Mouse (Mus musculus): Measurements from ENCODE around the gene Rprd2. TPM values are rescaled to one million over a fixed set of nuclear protein-coding genes. Genes with fewer than 3 reads are reported as not detected.
A peak's percentile ranks its signal among the peaks of the same experiment; 100 is the strongest.

Rprd2 gene
- polyA plus RNA-seq, 1 experiment, result 7.7 TPM

- Histone ChIP-seq H3K4me3 (ENCODE audit: insufficient read depth, poor library complexity, severe bottlenecking) (no peak overlapping the region), H3K36me3 (ENCODE audit: control insufficient read depth, insufficient read depth) (peaks cover 40% of the 10 kb centered on the region), H3K79me3 (ENCODE audit: low read depth) (peaks cover 1% of the 10 kb centered on the region), H3ac (ENCODE audit: control insufficient read depth, insufficient read length, low read depth) (no peak overlapping the region), H3K27me3 (ENCODE audit: control insufficient read depth, insufficient read depth, insufficient read length) (no peaks in the 10 kb centered on the region), H3K79me2 (ENCODE audit: control insufficient read depth, insufficient read depth) (peaks cover 35% of the 10 kb centered on the region)
- TF ChIP-seq MAX (IDR thresholded peaks at IDR 0.05) (peak; percentile 49), CEBPB (IDR thresholded peaks at IDR 0.05; ENCODE audit: low read depth) (no peak), FOSL1 (IDR thresholded peaks at IDR 0.05; ENCODE audit: insufficient read depth, low read length, poor library complexity, severe bottlenecking) (peak; percentile 20)
Observed at GRCm38 (mm10) chr3:95734092-95734702, 84.5 kb downstream of the Rprd2 start.

DNA sequence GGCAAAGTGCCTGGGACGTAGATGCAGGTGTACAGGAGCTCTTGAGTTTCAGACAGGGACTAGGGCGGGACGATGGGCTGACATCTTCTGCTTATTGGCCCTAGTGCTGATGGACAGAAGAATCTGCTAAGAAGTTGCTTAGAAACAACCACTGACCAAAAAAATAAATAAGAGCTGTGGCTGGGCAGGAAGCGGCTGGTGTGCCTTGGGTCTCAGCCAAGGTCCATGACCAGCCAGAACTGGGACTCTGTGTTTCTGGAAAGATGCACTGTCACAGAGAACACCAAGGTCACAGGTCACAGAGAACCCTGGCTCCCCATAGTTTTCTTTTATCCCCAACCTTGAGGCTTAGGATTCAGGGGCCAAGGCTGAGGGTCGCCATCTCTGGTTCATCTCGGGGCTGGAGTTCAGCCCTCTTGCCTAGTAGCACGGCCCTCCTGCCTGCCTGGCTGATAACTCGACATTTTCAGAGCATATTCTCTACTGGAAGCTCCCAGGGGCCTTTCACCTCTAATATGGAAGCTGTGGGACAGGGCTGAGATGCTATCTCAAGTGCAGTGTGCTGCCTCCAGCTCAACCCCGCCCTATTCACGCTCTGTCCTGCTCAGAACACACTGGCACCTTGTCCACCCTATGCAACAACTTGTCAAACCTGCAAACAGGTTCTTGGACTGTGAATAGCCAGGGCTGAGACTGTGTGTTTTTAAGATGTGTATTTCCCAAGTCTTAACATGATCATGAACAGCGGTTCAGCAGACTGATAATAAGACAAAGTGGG, 85.7 kb downstream of the Rprd2 start:
- no peaks in the 10 kb centered on the region for H3K27me3 ChIP-seq (ENCODE audit: control insufficient read depth, insufficient read depth, insufficient read length)
- H3K36me3 ChIP-seq (ENCODE audit: control insufficient read depth, insufficient read depth), result peaks cover 29% of the 10 kb centered on the region
- H3K79me2 ChIP-seq (ENCODE audit: control insufficient read depth, insufficient read depth), result peaks cover 22% of the 10 kb centered on the region
- no peak overlapping the region for H3K4me3 ChIP-seq (ENCODE audit: insufficient read depth, poor library complexity, severe bottlenecking)
- H3ac ChIP-seq (ENCODE audit: control insufficient read depth, insufficient read length, low read depth), result no peak overlapping the region
- TF ChIP-seq MYOG (IDR thresholded peaks at IDR 0.05; ENCODE audit: control insufficient read depth, extremely low read depth, insufficient read length) (no peak), FOSL1 (IDR thresholded peaks at IDR 0.05; ENCODE audit: insufficient read depth, low read length, poor library complexity, severe bottlenecking) (no peak), MAX (IDR thresholded peaks at IDR 0.05) (no peak), MYOD1 (IDR thresholded peaks at IDR 0.05; ENCODE audit: control insufficient read depth, insufficient read length, low read depth) (no peak), USF1 (IDR thresholded peaks at IDR 0.05; ENCODE audit: low read depth) (no peak), CEBPB (IDR thresholded peaks at IDR 0.05; ENCODE audit: low read depth) (no peak), CTCF (IDR thresholded peaks at IDR 0.05; ENCODE audit: control insufficient read depth, insufficient read depth, insufficient read length) (no peak)
- no peaks in the 10 kb centered on the region for H3K79me3 ChIP-seq (ENCODE audit: low read depth)

DNA sequence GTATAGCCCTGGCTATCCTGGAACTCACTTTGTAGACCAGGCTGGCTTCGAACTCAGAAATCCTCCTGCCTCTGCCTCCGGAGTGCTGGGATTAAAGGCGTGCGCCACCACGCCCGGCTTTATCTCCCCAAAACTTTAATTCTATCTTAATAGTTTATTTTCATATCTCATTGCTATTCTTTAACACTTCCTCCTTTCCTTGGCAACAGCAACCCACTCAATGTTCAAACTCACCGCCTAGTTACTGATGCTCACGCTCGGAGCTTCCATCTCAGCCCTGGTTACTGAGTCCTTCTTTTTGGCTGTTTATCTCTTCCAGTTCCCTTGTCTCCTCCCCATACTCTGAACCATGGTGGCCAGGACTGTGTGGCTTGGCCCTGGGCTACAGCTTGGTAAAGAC, 86.4 kb downstream of the Rprd2 start:
- TF ChIP-seq CEBPB (IDR thresholded peaks at IDR 0.05; ENCODE audit: low read depth), result no peak
- TF ChIP-seq MAX (IDR thresholded peaks at IDR 0.05), result no peak
- no peak for TF ChIP-seq CTCF (IDR thresholded peaks at IDR 0.05; ENCODE audit: control insufficient read depth, insufficient read depth, insufficient read length)
- no peak for TF ChIP-seq MYOD1 (IDR thresholded peaks at IDR 0.05; ENCODE audit: control insufficient read depth, insufficient read length, low read depth)
- no peak for TF ChIP-seq USF1 (IDR thresholded peaks at IDR 0.05; ENCODE audit: low read depth)
- TF ChIP-seq MYOG (IDR thresholded peaks at IDR 0.05; ENCODE audit: control insufficient read depth, extremely low read depth, insufficient read length), result no peak
- no peak for TF ChIP-seq FOSL1 (IDR thresholded peaks at IDR 0.05; ENCODE audit: insufficient read depth, low read length, poor library complexity, severe bottlenecking)
- H3K27me3 ChIP-seq (ENCODE audit: control insufficient read depth, insufficient read depth, insufficient read length), result no peaks in the 10 kb centered on the region
- no peak overlapping the region for H3K4me3 ChIP-seq (ENCODE audit: insufficient read depth, poor library complexity, severe bottlenecking)

DNA sequence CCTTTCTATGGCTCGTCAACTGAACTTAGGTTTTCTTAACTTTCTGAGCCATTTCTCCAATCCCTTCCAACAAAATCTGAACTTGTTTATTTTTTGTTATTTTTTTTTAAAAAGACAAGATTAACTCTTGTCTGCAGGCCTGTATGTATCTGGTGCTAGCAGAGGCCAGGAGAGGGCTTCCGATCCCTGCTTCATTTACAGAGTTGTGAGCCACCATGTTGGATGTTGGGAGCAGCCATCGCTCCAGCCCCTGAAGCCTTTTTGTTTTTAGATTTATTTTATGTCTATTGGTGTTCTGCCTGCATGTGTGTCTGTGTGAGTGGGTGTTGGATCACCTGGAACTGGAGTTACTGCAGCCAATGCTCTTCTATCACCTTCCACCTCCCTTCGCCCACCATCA, 86.9 kb downstream of the Rprd2 start:
- H3K79me3 ChIP-seq (ENCODE audit: low read depth), result no peaks in the 10 kb centered on the region
- H3K27me3 ChIP-seq (ENCODE audit: control insufficient read depth, insufficient read depth, insufficient read length), result no peaks in the 10 kb centered on the region
- peaks cover 14% of the 10 kb centered on the region for H3K79me2 ChIP-seq (ENCODE audit: control insufficient read depth, insufficient read depth)
- H3K36me3 ChIP-seq (ENCODE audit: control insufficient read depth, insufficient read depth), result peaks cover 23% of the 10 kb centered on the region
- H3ac ChIP-seq (ENCODE audit: control insufficient read depth, insufficient read length, low read depth), result no peak overlapping the region
- TF ChIP-seq CTCF (IDR thresholded peaks at IDR 0.05; ENCODE audit: control insufficient read depth, insufficient read depth, insufficient read length), result no peak
- TF ChIP-seq FOSL1 (IDR thresholded peaks at IDR 0.05; ENCODE audit: insufficient read depth, low read length, poor library complexity, severe bottlenecking), result no peak
- no peak for TF ChIP-seq MYOD1 (IDR thresholded peaks at IDR 0.05; ENCODE audit: control insufficient read depth, insufficient read length, low read depth)
- TF ChIP-seq MYOG (IDR thresholded peaks at IDR 0.05; ENCODE audit: control insufficient read depth, extremely low read depth, insufficient read length), result no peak
- no peak for TF ChIP-seq USF1 (IDR thresholded peaks at IDR 0.05; ENCODE audit: low read depth)
- no peak for TF ChIP-seq CEBPB (IDR thresholded peaks at IDR 0.05; ENCODE audit: low read depth)
- no peak for TF ChIP-seq MAX (IDR thresholded peaks at IDR 0.05)
- no peak overlapping the region for H3K4me3 ChIP-seq (ENCODE audit: insufficient read depth, poor library complexity, severe bottlenecking)

More for the DNA sequence above, 86.4 kb downstream of the Rprd2 start:
- no peak overlapping the region for H3ac ChIP-seq (ENCODE audit: control insufficient read depth, insufficient read length, low read depth)
- peaks cover 16% of the 10 kb centered on the region for H3K79me2 ChIP-seq (ENCODE audit: control insufficient read depth, insufficient read depth)
- H3K79me3 ChIP-seq (ENCODE audit: low read depth), result no peaks in the 10 kb centered on the region
- peaks cover 25% of the 10 kb centered on the region for H3K36me3 ChIP-seq (ENCODE audit: control insufficient read depth, insufficient read depth)

- Histone ChIP-seq H3K27me3 (ENCODE audit: control insufficient read depth, insufficient read depth, insufficient read length) (no peaks in the 10 kb centered on the region), H3K36me3 (ENCODE audit: control insufficient read depth, insufficient read depth) (peaks cover 12% of the 10 kb centered on the region), H3K4me3 (ENCODE audit: insufficient read depth, poor library complexity, severe bottlenecking) (no peak overlapping the region), H3ac (ENCODE audit: control insufficient read depth, insufficient read length, low read depth) (no peak overlapping the region), H3K79me2 (ENCODE audit: control insufficient read depth, insufficient read depth) (peaks cover 10% of the 10 kb centered on the region), H3K79me3 (ENCODE audit: low read depth) (no peaks in the 10 kb centered on the region)
- no peak for TF ChIP-seq FOSL1 (IDR thresholded peaks at IDR 0.05; ENCODE audit: insufficient read depth, low read length, poor library complexity, severe bottlenecking)
- no peak for TF ChIP-seq USF1 (IDR thresholded peaks at IDR 0.05; ENCODE audit: low read depth)
- TF ChIP-seq MYOG (IDR thresholded peaks at IDR 0.05; ENCODE audit: control insufficient read depth, extremely low read depth, insufficient read length), result no peak
- TF ChIP-seq MAX (IDR thresholded peaks at IDR 0.05), result no peak
- TF ChIP-seq MYOD1 (IDR thresholded peaks at IDR 0.05; ENCODE audit: control insufficient read depth, insufficient read length, low read depth), result no peak
Observed at GRCm38 (mm10) chr3:95730431-95730830, 88.2 kb downstream of the Rprd2 start.
